Mouse (Mus musculus) frontal cortex, postnatal 14 days (tissue): ENCODE results near the gene Fam185a.

Experiments used
- DNase-seq, 2 experiments: peaks; one replicate each; pipeline ENCODE4 v3.0.0; 2022; ENCODE audit warnings: low spot score in 2 of 2

The Fam185a gene

GRCm38 (mm10) chr5:21424614-21425602 is at the start of gene Fam185a, which contains the start of gene Ccdc146:
Gene Fam185a, plus strand, starts transcription at chr5:21424958.
Gene Ccdc146, minus strand, starts transcription at chr5:21424677.
- DNase-seq: peak; percentile 85 to 93

- DNase-seq: no peak
These were observed 47.8 kb upstream of the Fam185a start for GRCm38 (mm10) chr5:21376935-21377334.

- DNase-seq: no peak
These were observed 46.4 kb upstream of the Fam185a start for GRCm38 (mm10) chr5:21378397-21378796.

- DNase-seq: no peak
These were observed 42.8 kb upstream of the Fam185a start for GRCm38 (mm10) chr5:21381986-21382385.

GRCm38 (mm10) chr5:21382678-21383077 is 42.1 kb upstream of the Fam185a start:
- DNase-seq: no peak

- DNase-seq: no peak
These were observed 41.1 kb upstream of the Fam185a start for GRCm38 (mm10) chr5:21383392-21384251.

- DNase-seq: no peak
These were observed 40.4 kb upstream of the Fam185a start for GRCm38 (mm10) chr5:21384252-21384960.

GRCm38 (mm10) chr5:21384976-21385375 is 39.8 kb upstream of the Fam185a start:
- DNase-seq: no peak

- no peak for DNase-seq
These were observed 38.3 kb upstream of the Fam185a start for GRCm38 (mm10) chr5:21386432-21386831.

- DNase-seq: no peak
These were observed 37.4 kb upstream of the Fam185a start for GRCm38 (mm10) chr5:21387340-21387739.

- no peak for DNase-seq
These were observed 35.9 kb upstream of the Fam185a start for GRCm38 (mm10) chr5:21388855-21389254.

GRCm38 (mm10) chr5:21391616-21392384 is 33.0 kb upstream of the Fam185a start:
- DNase-seq: no peak

- DNase-seq: no peak
These were observed 30.2 kb upstream of the Fam185a start for GRCm38 (mm10) chr5:21394562-21394961.

- no peak for DNase-seq
These were observed 29.4 kb upstream of the Fam185a start for GRCm38 (mm10) chr5:21395205-21395840.

- no peak for DNase-seq
These were observed 13.5 kb upstream of the Fam185a start for GRCm38 (mm10) chr5:21411261-21411666.

GRCm38 (mm10) chr5:21412056-21412455 is 12.7 kb upstream of the Fam185a start:
- no peak for DNase-seq

GRCm38 (mm10) chr5:21413322-21413721 is 11.4 kb upstream of the Fam185a start:
- DNase-seq: no peak

GRCm38 (mm10) chr5:21414116-21414820 is 10.5 kb upstream of the Fam185a start:
- DNase-seq: no peak

GRCm38 (mm10) chr5:21418613-21419012 is 6.1 kb upstream of the Fam185a start:
- DNase-seq: no peak

GRCm38 (mm10) chr5:21420609-21421008 is 4.1 kb upstream of the Fam185a start:
- no peak for DNase-seq
